Mouse (Mus musculus) limb, embryonic 12.5 days (tissue): ENCODE data around the gene Usp10. TPM values are rescaled to one million over a fixed set of nuclear protein-coding genes. Genes with fewer than 3 reads are reported as not detected.

Source experiments
- ATAC-seq: fragments of 200-750 bp; cut with Nextera tagmentation; 2 replicates; pipeline ENCODE4 v1.8.0; 2017; ENCODE audit warnings: low read depth, moderate TSS enrichment; ENCODE audit not compliant: insufficient number of reproducible peaks, insufficient read depth, low FRiP score, low TSS enrichment
- H3K27ac ChIP-seq: fragments of 300-500 bp; sonication (generic); 2 replicates; pipeline ENCODE4 v1.5.1; 2016; ENCODE audit warnings: mild to moderate bottlenecking, moderate library complexity
- H3K27me3 ChIP-seq: fragments of 300-500 bp; sonication (generic); 2 replicates; pipeline ENCODE4 v1.6.1; 2016; ENCODE audit warnings: mild to moderate bottlenecking, moderate library complexity
- H3K36me3 ChIP-seq: fragments of 300-500 bp; sonication (generic); 2 replicates; pipeline ENCODE4 v1.6.1; 2016; ENCODE audit warnings: mild to moderate bottlenecking, moderate library complexity
- H3K4me1 ChIP-seq: fragments of 300-500 bp; sonication (generic); replicated peaks from 2 replicates; pipeline ENCODE4 v1.6.1; 2016
- H3K4me2 ChIP-seq: fragments of 300-500 bp; sonication (generic); 2 replicates; pipeline ENCODE4 v1.6.1; 2016; ENCODE audit warnings: mild to moderate bottlenecking, moderate library complexity
- H3K4me3 ChIP-seq: fragments of 300-500 bp; sonication (generic); replicated peaks from 2 replicates; pipeline ENCODE4 v1.5.1; 2016; ENCODE audit warnings: mild to moderate bottlenecking
- H3K9ac ChIP-seq: fragments of 300-500 bp; sonication (generic); replicated peaks from 2 replicates; pipeline ENCODE4 v1.6.1; 2016; ENCODE audit warnings: mild to moderate bottlenecking, moderate library complexity
- H3K9me3 ChIP-seq: fragments of 300-500 bp; sonication (generic); 2 replicates; pipeline ENCODE4 v1.6.1; 2016; ENCODE audit warnings: mild to moderate bottlenecking, moderate library complexity
- WGBS: fragments of 180-500 bp; shearing (Covaris S2); methylation state at CpG from one replicate; pipeline ENCODE4 v1.1.7; 2016; 5-methylcytosine and 5-hydroxymethylcytosine counted together
- polyA plus RNA-seq: library from polyadenylated mRNA; unstranded; fragments of >200 nt; fragmentation: Nextera tagmentation; extraction: Ambion mirVana; gene quantifications from 2 replicates; pipeline ENCODE4 v1.2.1, GENCODE M21; 2016

Usp10 gene
- polyA plus RNA-seq: 153 and 168 TPM in 2 replicates

DNA sequence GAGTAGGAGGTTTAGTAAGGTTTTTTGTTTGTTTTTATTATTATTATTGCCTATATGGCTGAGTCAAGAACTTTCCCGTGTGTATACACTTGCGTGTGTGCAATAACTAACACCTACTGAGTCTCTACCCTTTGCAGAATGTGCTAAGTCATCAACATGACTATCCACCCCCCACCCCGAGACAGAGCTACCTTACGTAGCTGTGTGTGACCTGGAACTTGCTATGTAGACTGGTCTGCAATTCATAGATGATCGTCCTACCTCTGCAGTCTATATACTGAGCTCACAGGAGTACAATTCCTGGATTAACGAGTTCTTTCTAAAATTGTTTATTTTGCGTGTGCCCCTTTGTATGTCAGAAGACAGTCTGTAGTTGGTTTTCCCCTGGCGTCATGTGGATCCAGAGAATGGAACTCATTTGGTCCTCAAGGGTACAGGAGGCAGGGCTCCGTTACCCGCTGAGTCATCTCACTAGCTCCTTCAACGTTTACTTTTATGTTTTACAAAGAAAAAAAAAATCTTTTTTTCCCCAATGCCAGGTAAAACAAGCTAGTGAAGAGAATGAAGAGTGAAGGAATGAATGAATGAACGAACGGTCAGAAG lies at the start of gene Usp10:
TSS of gene Usp10 (plus strand) at position 417 of the 603 bp plus-strand sequence.
- Histone ChIP-seq H3K9ac (peak within 1 kb of the TSS; percentile 85), H3K36me3 (no peaks in the 10 kb centered on the region), H3K9me3 (no peaks in the 10 kb centered on the region), H3K27me3 (peaks cover 5% of the 10 kb centered on the region; the same call in 1 of the 2 replicates), H3K4me2 (peak within 1 kb of the TSS; percentile 80), H3K4me1 (peaks cover 33% of the 10 kb centered on the region), H3K4me3 (peak within 1 kb of the TSS; percentile 81), H3K27ac (peak within 1 kb of the TSS; percentile 93)
- peak; percentile 23; the same call in 1 of the 2 replicates for ATAC-seq
- WGBS: 30% methylated on average over 13 of the region's 13 CpGs

DNA sequence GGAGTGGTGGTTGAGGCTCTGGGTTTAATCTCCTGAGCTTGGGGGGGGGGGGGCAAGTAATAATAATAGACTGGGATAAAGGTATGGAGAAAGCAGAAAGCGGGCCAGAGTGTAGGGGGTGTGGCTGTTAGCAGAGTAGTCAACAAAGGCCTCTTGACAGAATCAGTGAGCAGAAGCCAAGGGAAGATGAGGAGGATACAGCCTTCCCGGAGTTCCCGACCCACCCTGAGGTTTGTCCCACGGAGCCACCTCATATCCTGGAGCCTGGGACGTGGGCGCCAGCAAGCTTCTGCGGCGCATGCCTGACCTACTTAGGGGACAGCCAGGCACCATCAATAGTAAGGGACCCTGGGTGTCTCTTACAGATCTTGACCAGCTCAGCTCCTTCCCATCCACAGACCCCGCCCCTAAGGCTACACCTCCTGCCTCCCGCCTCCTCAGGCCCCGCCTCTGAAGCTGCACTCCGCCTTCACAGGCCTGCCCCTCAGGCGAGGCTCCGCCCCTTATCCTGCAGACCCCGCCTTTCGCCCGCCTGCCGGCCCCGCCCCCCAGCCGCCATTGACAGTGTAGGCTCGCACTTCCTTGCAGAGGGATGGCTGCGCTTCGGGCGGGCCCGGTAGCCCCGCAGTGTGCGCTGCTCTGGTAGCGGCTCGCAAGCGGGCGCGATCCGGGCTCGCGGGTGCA lies 48.3 kb upstream of the Usp10 start, which contains the start of gene Klhl36:
TSS of gene Klhl36 (plus strand) at position 561 of the 684 bp plus-strand sequence.
- Histone ChIP-seq H3K9ac (peak within 1 kb of the TSS; percentile 71), H3K4me1 (peaks cover 12% of the 10 kb centered on the region), H3K27me3 (peaks cover 49% of the 10 kb centered on the region), H3K4me3 (peak within 1 kb of the TSS; percentile 70), H3K4me2 (peak within 1 kb of the TSS; percentile 90), H3K9me3 (no peaks in the 10 kb centered on the region), H3K27ac (no peak within 1 kb of the TSS), H3K36me3 (no peaks in the 10 kb centered on the region)
- WGBS: 2% methylated on average over 35 of the region's 35 CpGs
- ATAC-seq: peak; percentile 95

DNA sequence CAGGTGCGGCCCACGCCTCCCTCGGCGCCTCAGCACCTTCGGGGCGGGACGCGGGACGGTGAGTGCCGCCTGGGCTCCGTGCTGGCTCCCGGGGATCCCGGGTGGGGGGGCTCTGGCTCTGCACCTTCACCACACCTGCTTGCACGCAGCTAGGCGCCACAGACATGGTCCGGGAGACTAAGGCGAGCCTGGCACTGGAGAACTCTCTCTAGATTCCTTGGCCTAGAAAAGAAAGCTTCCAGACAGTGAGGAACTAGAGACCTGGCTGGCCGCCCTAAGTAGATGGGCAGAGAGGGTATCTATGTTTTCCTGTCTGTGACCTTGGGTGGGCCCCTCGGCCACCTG lies 47.8 kb upstream of the Usp10 start:
- no peak overlapping the region for H3K27ac ChIP-seq
- no peaks in the 10 kb centered on the region for H3K9me3 ChIP-seq
- H3K36me3 ChIP-seq: no peaks in the 10 kb centered on the region
- WGBS: under 1% methylated on average over 18 of the region's 19 CpGs
- H3K9ac ChIP-seq: peak overlapping the region; percentile 71
- peak overlapping the region; percentile 90 for H3K4me2 ChIP-seq
- peak overlapping the region; percentile 70 for H3K4me3 ChIP-seq
- ATAC-seq: no peak; the same call in none of the 2 replicates
- H3K27me3 ChIP-seq: peaks cover 54% of the 10 kb centered on the region
- peaks cover 12% of the 10 kb centered on the region for H3K4me1 ChIP-seq

DNA sequence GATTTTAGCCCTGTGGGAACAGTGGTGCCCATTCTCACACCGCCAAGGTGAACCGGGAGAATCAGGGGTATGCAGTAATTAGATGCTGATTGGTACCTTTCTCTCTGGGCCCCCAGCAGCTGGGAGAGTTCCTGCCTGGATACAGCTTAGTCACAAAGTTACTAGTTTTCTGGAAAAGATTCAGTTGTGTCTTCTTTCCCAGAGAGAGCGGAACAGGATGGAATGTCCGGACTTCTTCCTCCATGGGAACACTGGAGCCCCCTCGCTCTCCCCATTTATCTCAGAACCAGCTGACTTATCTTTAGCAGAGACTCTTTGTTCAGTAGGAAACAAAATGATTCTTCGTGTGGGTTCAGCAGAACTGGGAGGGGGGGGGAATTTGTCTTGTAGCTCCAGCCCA lies 47.4 kb upstream of the Usp10 start:
- Histone ChIP-seq H3K9me3 (no peaks in the 10 kb centered on the region), H3K4me2 (peak overlapping the region; percentile 90), H3K27me3 (peaks cover 52% of the 10 kb centered on the region), H3K9ac (peak overlapping the region; percentile 71), H3K4me3 (peak overlapping the region; percentile 70), H3K36me3 (no peaks in the 10 kb centered on the region), H3K27ac (no peak overlapping the region), H3K4me1 (peaks cover 12% of the 10 kb centered on the region)
- WGBS: 19% methylated on average over 6 of the region's 6 CpGs
- ATAC-seq: no peak

DNA sequence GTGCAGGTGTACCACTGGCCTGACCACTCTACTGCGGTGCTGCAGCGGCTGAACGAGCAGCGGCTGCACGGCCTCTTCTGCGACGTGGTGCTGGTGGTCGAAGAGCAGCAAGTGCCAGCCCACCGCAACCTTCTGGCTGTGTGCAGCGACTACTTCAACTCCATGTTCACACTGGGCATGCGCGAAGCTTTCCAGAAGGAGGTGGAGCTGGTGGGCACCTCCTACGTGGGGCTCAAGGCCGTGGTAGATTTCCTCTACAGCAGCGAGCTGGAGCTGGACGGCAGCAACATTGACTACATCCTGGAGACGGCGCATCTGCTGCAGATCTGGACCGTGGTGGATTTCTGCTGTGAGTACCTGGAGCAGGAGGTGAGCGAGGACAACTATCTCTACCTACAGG lies 40.5 kb upstream of the Usp10 start:
- H3K9me3 ChIP-seq: peaks cover 10% of the 10 kb centered on the region; the same call in 1 of the 2 replicates
- ATAC-seq: no peak
- H3K4me3 ChIP-seq: no peak overlapping the region
- no peak overlapping the region for H3K9ac ChIP-seq
- peaks cover 21% of the 10 kb centered on the region; the same call in 1 of the 2 replicates for H3K27me3 ChIP-seq
- peaks cover 34% of the 10 kb centered on the region for H3K36me3 ChIP-seq
- WGBS: 72% methylated on average over 20 of the region's 20 CpGs
- H3K4me1 ChIP-seq: no peaks in the 10 kb centered on the region
- no peak overlapping the region for H3K27ac ChIP-seq
- H3K4me2 ChIP-seq: no peak overlapping the region

DNA sequence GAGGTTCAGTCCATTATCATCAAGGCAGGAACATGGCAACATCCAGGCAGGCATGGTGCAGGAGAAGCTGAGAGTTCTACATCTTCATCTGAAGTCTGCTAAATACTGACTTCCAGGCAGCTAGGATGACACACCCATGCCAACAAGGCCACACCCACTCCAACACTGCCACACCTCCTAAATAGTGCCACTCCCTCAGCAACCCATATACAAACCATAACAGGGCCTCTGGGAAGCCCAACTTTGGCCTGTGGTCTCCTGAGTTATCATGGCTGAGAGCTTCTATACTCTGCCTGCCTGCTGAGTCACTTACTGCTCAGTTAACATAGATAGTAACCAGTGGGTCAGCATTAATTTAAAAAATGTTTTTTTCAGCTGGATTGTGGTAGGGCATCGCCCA lies 37.0 kb upstream of the Usp10 start:
- WGBS: 92% methylated on average over 1 of the region's 1 CpGs
- Histone ChIP-seq H3K4me3 (no peak overlapping the region), H3K4me2 (no peak overlapping the region), H3K27ac (no peak overlapping the region), H3K36me3 (peaks cover 35% of the 10 kb centered on the region), H3K9me3 (peaks cover 10% of the 10 kb centered on the region; the same call in 1 of the 2 replicates), H3K4me1 (no peaks in the 10 kb centered on the region), H3K27me3 (peaks cover 6% of the 10 kb centered on the region; the same call in 1 of the 2 replicates), H3K9ac (no peak overlapping the region)
- no peak for ATAC-seq

DNA sequence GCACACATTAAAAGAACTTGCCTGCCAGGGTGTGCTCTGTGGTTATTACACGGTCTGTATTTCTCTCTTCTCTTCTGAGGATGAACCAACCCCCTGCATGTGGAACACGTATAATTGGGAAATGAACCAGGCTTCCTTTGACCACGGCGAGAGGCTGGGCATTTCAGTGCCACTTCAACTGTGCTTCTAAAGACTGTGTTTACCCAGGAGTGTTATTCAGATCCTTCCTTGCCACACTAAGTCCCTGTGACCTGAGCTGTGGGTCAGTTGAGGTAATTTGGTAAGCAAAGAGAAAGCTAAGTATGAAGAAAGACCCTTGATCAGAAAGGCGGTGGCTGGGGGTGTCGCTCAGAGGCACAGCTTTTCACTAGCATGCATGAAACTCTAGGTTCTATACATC lies 28.9 kb upstream of the Usp10 start:
- no peak overlapping the region for H3K27ac ChIP-seq
- no peaks in the 10 kb centered on the region for H3K27me3 ChIP-seq
- H3K36me3 ChIP-seq: no peaks in the 10 kb centered on the region
- H3K4me1 ChIP-seq: peaks cover 21% of the 10 kb centered on the region
- no peaks in the 10 kb centered on the region for H3K9me3 ChIP-seq
- no peak for ATAC-seq
- no peak overlapping the region for H3K4me2 ChIP-seq
- WGBS: 78% methylated on average over 6 of the region's 6 CpGs
- H3K4me3 ChIP-seq: no peak overlapping the region
- no peak overlapping the region for H3K9ac ChIP-seq

DNA sequence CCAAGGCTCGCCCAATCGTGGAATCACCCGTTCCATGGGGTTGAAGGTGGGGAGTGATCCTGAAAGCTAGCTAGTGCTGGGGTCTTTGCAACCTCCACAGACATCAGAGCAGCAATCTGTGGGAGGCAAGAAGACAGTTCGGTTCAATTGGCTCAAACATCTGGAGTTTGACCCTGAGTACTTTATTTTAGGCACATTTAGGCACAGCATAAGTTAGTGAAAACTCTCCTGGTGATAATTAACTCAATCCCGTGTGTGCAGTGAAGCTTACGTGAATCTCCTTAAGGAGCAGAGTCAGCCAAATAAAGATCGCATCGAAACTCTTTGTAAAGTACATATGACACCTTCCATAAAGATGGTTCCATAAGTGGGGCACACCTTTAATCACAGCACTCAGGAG lies 28.2 kb upstream of the Usp10 start:
- no peak overlapping the region for H3K4me2 ChIP-seq
- WGBS: 62% methylated on average over 8 of the region's 8 CpGs
- H3K9ac ChIP-seq: no peak overlapping the region
- no peak overlapping the region for H3K4me3 ChIP-seq
- no peaks in the 10 kb centered on the region for H3K9me3 ChIP-seq
- peaks cover 21% of the 10 kb centered on the region for H3K4me1 ChIP-seq
- no peaks in the 10 kb centered on the region for H3K36me3 ChIP-seq
- H3K27ac ChIP-seq: no peak overlapping the region
- no peak for ATAC-seq
- no peaks in the 10 kb centered on the region for H3K27me3 ChIP-seq

DNA sequence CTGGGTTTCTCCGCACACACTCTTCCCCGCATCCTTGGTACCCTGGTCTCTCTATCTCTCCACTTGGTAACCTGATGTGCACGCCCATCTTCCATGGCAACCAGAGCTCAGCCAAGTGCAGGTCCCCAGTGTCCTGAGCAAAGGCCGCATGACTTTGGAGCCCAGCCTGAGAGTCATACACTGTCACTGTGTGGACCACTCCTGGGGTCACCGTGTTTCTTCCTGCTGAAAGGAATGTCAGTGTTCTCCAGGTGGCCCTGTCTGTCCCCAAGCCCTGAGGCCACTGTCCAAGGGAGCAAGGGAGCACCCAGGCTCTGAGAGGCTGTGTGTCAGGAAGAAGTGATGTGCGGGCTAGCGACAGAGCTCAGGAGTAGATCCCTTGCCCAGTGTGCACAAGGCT lies 26.9 kb upstream of the Usp10 start:
- Histone ChIP-seq H3K4me2 (no peak overlapping the region), H3K4me1 (peaks cover 21% of the 10 kb centered on the region), H3K27ac (no peak overlapping the region), H3K4me3 (no peak overlapping the region), H3K9me3 (no peaks in the 10 kb centered on the region), H3K9ac (no peak overlapping the region), H3K36me3 (no peaks in the 10 kb centered on the region), H3K27me3 (peaks cover 7% of the 10 kb centered on the region; the same call in 1 of the 2 replicates)
- ATAC-seq: no peak
- WGBS: 88% methylated on average over 7 of the region's 7 CpGs

DNA sequence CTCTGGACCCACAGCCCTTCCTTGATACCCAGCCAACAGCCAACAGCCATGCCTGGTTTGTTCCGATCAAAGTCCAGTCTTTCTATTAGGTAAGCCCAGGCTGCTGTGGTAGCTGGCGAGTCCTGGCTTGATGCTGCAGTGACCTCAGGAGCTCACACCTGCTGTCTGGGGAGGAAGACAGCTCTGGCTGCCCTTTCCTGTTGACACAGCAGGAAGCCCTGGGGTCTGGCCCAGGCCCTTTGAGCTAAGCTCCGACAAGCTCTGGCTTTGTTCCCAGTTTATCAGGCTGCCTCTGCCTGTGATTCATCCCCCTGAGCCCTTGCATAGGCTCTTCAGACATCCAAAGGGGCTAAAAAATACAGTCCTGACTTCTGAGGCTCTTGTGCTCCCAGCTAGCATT lies 24.5 kb upstream of the Usp10 start:
- Histone ChIP-seq H3K36me3 (no peaks in the 10 kb centered on the region), H3K9ac (no peak overlapping the region), H3K9me3 (no peaks in the 10 kb centered on the region), H3K27me3 (peaks cover 7% of the 10 kb centered on the region; the same call in 1 of the 2 replicates), H3K4me2 (no peak overlapping the region), H3K4me1 (peaks cover 14% of the 10 kb centered on the region; the same call in 1 of the 2 replicates), H3K27ac (no peak overlapping the region), H3K4me3 (no peak overlapping the region)
- 33% methylated on average over 3 of the region's 3 CpGs for WGBS
- no peak for ATAC-seq

DNA sequence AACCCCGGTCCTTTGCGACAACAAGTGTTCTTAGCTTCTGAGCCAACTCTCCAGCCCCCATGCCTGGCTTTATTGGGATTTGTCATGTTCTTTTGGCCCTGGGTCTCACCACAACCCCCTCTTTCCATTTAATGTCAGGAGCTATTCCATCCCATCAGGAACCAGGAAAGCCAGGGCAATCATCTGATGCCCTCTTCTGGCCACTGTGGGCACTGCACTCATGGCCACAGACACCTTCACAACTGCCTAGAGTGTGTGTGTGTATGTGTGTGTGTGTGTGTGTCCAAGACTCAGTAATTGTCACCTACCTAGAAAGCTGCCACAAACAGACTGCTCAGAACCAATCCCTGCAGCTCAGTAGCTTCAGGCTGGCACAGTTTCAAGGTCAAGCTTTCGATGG lies 23.0 kb upstream of the Usp10 start:
- no peak overlapping the region for H3K4me3 ChIP-seq
- H3K9ac ChIP-seq: no peak overlapping the region
- H3K4me1 ChIP-seq: 0 out of 2 replicates have a peak, but pooled peaks cover 8% of the 10 kb centered on the region
- WGBS: 97% methylated on average over 3 of the region's 3 CpGs
- no peak overlapping the region for H3K27ac ChIP-seq
- peaks cover 7% of the 10 kb centered on the region; the same call in 1 of the 2 replicates for H3K27me3 ChIP-seq
- H3K36me3 ChIP-seq: no peaks in the 10 kb centered on the region
- no peaks in the 10 kb centered on the region for H3K9me3 ChIP-seq
- no peak overlapping the region for H3K4me2 ChIP-seq
- no peak for ATAC-seq
